Mouse (Mus musculus) liver (tissue): Measurements from ENCODE around the gene Pcdh15.

Experiments used
- DNase-seq: peaks from one replicate; pipeline ENCODE4 v3.0.0-alpha.2; 2020; ENCODE audit warnings: mixed read lengths

The Pcdh15 gene

DNA sequence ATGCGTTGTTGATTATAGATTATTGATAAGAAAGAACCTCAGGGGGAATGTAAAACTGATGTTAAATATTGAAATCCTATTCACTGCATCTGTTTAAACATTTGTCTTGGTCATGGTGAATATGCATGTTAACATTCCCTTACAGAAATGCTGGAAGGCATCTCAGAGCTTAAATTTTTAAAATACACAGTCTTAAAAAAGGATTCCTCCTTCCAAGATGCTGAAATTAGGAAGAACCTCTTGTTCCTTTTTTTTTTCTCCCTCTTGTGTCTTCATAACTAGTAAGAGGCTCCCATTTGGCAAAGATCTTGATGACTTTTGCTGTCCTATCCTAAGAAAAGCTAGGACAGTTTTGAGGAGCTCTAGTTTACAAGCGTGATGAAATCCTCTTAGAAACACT lies 284.9 kb downstream of the Pcdh15 start:
- no peak for DNase-seq

DNA sequence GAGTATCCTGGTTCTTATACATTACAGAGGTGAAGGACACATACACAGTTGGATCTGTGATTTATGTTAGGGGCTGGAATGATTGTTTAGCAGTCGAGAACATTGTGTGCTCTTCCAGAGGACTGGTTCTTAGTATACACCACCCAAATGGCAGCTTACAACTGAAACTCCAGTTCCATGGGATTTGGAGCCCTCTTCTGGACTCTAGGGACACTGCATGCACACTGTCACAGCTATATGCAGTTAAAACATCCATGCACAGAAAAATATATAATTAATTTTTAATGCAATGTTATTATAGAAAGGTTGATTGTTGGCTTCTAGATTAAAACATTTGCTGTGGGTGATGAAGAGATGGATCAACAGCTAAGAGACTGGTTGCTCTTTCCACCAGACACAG lies 301.3 kb downstream of the Pcdh15 start:
- DNase-seq, result no peak

DNA sequence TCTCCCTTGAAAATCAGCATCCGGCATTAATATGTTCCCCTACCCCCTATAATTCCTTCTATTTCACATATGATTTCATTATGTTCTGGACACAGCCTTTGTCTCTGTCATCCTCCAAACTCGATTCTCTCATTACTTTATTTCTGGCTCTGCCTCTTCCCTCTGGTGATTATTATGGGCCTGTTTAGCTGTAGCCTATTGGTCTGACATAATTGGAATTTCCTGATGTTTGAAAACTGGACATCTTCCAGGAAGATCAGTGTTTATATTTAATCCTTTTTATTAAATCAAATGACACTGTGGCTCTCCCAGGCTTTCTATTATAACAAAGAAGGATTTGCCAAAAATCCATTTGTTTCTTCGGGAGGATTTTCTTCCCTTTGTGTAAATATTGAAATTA lies 326.3 kb downstream of the Pcdh15 start:
- DNase-seq, result no peak

DNA sequence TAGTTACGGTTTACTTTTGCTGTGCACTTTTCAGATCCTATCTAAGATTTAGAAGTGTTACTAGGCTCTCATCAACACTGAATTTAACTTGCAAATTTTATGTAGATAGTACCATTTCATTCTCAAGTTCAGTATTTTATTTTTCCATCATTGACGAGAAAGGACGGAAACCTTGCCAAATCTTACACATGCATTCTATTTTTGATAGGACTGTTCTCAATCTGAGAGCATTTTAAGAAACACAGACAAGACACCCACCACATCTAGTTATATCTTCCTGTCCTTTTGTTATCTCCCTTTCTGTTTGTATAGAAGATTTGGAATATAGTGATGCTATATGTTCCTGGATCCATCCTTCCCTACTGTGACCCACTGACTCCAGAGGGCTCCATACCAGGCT lies 332.2 kb downstream of the Pcdh15 start:
- DNase-seq, result no peak

DNA sequence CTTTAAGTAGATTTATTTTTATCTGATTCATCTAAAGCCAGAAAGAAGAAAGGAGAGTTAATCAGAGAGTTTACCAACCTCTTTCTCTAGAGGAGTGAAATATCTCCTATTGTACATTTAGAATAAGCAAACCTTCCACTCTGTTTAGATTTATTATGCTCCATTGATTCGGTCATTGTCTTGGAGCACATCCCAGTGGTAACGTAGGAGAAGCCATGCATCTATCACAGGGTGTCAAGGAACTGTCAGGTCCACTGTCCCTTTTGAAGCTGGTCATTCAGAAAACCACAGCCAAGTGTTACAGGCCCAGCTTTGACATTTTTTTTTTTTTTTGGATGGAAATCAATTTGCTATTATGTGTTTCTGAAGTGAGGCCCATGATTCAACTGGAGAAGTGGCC lies 384.9 kb downstream of the Pcdh15 start:
- DNase-seq, result no peak

DNA sequence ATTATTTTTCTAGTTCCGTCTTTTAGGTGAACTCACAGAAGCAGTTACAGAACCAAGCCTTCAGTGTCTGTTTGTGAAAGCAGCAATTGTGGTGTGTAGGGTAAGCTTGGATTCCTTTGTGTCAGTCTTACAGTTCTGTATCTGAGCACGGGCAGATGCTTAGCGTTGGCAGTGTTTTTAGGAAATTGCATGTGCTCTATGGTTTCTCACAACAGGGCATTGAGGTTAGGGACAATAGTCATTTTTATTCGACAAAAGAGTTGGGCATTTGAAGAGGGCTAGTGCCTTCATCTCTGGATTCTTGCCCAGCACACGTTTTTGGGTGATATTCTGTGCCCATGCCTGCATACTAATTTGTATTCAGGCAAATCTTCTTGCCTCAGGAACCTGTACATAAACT lies 392.5 kb downstream of the Pcdh15 start:
- DNase-seq, result no peak

DNA sequence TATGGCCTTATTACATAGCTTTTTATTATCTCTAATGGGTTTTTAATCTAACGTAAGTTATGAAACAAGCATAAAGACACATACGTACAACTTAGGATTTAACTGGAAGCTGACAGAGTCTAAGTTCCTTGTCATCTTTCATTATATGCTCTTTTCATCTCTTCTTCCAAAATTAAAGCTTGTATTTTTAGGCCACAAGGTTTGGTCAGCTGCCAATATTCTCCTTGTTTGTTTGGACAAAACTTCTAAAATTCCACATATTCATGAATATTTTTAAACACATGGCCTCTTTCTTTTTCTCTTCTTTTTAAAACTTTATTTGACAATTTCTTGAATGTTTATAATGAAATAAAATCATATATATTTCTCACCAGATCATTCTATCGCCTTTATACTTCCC lies 415.7 kb downstream of the Pcdh15 start:
- no peak for DNase-seq

DNA sequence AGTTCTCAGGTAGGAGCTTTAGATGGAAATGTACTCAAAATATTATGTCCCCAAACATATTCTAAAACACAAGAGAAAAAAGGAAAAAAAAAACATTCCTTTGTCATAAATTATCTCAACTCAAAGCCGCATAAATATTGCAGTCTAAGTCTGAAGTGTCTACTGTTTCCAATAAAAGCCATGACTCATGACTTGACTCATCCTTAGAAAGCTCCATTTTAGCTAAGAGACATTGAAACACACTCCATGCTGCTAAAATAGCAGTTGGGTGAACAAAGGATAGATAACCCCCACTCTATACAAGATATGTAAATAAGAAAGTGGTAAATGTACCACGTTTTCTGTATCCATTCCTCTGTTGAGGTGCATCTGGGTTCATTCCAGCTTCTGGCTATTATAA lies 416.6 kb downstream of the Pcdh15 start:
- no peak for DNase-seq

DNA sequence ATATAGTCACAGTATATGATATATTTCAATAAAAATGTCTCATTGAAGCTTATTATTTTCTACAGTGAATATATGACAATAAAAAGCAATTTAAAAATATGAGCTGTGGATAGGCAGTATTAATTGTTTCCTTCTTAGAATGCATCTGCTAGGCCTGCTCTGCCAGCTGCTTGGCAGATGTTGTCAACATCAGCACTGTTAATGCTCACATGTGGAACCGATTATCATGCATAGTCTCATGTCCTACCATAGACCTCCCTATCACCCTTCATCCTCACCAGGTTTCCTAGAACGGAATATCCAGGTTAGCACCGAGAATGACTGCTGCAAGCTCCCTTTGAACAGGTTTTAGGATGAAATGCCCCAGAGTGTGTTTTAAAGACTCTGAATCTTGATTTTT lies 420.3 kb downstream of the Pcdh15 start:
- no peak for DNase-seq

DNA sequence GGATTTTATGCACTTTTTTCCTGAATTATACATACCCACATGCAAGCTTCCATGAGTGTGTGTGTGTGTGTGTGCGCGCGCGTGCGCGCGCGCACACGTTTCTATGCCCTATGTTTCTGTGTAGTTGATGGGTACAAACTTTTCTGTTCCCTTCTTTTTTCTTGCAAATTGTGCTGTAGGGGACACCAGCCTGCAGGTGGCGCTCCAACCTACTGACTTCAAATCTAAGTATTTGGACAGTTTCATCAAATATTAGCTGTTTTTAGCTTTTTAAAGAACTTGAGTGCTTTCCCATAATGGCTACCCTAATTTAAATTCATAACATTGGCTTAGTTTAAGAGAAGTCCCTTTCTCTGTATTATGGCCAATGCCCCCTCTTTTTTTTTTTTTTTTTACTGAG lies 453.7 kb downstream of the Pcdh15 start:
- no peak for DNase-seq

DNA sequence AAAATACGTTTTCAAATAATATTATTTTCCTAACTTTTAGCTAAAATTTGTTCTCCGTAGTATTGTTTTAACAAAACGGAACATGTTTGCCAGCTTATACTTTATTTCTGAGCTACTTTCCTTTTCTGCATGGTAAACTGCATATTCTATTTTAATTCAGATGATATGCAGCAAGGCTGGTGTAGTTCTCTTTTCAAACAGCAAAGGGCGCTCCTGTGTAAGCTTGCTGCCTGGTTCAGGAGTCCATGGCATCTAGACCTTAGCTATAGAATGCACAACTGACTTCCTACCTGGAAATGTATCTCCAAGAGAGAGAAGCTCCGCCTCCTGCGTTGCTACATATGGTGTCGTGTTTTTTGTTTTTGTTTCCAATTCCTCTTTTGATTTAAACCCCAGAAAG lies 465.1 kb downstream of the Pcdh15 start:
- no peak for DNase-seq

DNA sequence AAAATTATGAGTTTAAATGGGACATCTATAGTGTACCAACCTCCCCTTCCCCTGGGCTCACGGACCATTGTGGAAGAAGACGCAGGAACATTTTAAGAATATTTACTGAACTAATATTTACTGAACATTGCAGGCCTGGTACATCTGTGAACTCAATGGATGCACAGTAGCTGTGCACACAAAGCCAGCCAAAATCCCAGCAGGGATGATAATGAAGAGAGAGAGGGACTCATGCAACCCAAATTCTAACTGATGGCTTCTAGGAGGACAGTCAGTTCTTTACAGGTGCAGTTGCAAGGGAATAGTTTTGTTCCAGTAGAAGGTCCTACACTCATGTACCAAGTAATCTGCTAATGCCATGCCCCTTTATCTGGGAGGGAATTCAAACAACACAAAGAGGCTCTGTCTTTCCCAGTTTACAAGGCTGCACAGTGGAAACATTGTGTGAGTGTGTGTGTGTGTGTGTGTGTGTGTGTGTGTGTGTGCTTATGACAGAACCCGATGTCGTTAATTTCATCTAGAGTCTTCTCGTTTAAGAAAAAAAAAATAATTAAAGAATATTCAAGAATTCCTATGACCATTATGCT lies 475.7 kb downstream of the Pcdh15 start:
- DNase-seq, result no peak

DNA sequence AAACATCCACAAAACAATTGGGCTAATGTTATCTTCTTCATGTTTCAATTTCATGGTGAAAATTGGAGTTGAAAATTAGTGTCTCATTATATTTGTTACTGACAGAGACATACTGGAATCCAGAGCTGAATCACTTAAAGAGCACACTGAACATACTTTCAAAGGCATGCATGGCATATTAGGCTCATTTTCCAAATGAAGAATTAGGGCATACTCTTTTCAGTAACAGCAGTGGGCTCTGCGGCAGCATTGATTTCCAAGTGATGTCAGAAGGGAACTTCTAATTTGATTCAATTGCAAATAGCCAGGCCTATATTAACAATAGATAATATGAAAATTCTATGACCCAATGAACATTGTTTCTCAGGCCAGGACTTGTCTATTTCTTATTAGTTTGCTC lies 568.4 kb downstream of the Pcdh15 start:
- no peak for DNase-seq

DNA sequence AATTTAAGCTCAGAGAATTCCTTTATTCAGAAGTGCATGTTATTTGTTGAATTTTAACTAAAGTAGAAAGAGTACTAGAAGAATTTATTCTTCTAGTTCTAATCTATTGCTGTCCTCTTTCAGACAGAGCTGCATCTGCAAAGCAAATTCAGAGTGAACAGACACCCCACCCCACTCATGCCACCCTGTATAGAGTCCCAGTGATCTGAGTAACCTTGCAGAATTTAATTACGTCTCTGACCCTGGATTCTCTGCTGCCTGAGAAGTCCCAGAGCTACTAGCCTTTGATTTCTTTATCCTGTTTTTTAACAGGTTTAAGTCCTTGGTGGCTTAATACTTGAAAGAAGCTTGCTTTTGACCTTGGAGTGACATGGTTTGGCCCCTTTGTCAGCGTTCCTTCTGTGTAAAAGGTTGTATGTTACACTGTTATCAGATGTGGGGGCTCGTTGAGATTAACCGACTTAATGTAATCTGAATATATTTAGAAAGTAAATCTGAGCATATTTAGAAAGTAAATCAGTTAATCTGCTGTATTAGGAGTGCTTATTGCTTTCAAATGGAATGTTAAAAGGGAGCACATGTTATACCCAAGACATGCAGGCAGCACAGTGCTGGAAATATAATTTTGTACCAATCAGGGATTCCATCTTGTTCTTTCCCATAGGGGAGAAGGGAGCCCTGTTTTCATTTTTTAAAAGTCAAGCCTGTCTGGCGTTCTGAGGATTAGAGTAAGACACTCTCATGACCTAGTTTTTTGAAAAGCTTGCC lies 601.6 kb downstream of the Pcdh15 start:
- DNase-seq, result no peak

DNA sequence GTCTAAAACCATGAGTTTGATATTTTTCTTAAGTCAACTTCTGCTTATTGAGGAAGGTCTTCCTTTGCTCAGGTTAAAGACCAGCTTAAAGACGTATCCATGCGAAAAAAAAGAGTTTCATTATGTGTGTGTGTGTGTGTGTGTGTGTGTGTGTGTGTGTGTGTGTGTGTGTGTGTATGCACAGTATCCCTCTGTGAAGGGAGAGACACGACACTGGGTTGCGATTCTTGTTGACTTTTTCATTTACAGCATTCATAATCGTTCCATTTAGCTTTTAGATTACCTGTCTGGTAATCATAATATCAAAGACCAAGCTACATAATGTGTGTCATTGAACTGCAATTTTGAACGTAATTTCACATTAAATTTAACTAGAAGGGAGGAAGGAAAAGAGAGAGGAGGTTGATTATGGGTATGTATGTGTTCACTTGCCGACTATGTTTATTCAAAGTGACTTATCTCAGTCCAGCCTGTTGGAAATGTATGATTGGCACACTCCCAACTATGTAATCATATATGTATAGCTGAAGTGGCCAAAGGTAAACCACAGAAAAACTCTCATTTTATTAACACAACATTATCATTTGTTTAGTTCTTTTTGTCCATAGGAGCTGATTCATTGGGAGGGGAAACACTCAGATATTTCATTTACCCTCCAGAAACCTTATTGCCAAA lies 626.6 kb downstream of the Pcdh15 start:
- no peak for DNase-seq

DNA sequence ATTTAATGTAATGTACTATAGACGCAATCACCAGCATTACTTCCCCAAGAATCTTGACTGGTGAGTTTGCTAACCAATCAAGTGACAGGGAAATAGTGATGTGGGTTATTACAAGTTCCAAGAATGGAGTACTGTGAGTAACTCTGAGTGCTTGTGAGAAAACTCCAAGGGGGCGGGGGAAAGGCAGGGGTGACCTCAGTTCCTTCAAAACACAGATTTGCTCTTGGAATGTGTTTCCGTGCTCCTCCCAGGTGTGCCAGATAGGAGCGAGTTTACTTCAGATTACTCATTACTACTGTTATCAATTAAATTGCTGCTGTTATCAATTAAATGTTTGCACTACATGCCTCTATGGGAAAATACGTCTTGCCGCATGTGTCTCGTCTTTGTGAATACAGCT lies 634.1 kb downstream of the Pcdh15 start:
- no peak for DNase-seq

DNA sequence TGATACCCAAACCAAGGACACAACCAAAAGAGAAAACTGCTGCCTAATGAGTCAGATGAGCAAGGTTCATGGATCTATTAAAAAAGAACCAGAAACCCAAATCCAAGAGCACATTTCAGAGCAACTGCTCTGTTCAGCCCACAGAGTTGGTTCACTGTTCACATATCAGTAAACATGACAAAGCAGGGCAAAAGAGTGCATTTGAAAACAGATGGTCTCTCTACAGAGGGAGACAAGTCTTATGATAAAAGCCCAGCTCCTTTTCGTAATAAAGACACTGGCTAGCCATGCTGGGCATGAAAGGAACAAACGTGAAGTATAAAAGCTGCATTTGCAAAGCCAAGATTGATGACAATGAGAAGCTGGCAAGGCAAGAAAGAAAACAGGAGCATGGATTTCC lies 649.9 kb downstream of the Pcdh15 start:
- no peak for DNase-seq

DNA sequence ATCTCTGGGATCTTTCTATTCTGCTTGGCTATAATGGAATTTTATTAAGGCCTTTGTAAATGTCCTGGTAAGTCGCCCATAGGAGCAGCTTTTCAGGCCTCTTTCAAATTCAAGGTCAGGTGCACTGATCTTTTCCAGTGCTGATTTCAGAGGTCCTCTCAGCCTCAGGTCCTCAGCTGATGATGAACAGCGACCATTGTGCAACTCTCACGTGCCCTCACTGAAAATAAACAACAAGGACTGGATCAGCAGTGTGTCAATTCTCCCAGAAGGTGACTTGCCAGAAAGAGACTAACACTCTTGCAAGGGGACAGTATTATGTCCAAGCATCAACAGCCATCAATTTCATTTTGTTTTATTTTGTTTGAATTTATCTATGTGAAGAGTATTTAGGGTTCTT lies 654.7 kb downstream of the Pcdh15 start:
- no peak for DNase-seq

DNA sequence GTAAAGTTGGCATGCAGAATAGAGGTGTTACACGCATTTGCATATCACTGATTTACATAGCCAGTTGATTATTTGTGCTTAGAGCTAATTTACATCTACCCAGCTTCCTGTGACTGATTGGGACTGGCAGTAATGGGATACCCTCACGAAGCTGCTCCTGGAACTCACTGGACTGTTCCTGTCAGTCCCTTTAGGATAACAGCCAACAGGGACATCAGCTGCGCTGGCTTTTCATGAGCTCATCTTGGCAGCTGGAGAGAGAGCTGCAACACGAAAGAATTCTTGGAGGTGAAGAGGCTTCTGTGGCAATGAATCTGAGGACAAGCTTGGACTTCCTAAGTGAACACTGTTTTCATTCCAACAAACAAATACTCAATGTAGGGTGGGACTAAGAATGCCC lies 683.8 kb downstream of the Pcdh15 start:
- no peak for DNase-seq

DNA sequence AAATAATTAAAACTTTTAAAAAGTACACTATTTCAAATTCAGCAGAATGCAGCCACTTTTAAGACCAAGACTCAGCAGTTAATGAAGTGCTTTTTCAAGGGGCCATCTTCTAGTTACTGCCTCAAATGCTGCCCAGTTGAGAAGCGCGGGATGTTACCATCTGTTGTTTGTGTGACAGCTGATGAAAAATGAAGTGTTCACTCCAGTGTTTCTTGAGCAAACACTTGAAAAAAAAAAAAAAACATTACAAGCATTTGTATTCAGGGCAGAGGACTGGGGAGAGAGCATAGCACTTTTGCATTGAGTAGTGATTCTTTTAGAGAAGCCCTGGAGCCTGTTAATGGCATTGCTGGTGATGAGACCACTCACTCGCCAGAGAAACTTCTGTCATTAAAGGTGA lies 689.0 kb downstream of the Pcdh15 start:
- no peak for DNase-seq

DNA sequence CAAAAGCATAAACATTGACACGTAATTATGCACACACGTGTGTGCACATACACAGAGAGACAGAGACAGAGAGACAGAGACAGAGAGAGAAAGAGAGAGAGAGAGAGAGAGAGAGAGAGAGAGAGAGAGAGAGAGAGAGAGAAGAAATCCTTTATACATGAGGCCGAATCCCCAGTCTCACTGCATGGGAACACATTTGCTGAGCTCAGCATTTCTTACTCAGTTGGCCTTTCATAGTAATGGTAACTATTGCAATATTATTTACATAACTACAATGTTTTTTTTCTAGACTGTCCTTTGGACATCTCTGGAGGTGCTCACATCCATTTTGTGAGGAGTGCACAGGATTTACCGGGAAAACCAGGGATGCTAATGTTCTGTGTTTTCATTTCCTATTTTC lies 705.9 kb downstream of the Pcdh15 start:
- DNase-seq, result no peak

DNA sequence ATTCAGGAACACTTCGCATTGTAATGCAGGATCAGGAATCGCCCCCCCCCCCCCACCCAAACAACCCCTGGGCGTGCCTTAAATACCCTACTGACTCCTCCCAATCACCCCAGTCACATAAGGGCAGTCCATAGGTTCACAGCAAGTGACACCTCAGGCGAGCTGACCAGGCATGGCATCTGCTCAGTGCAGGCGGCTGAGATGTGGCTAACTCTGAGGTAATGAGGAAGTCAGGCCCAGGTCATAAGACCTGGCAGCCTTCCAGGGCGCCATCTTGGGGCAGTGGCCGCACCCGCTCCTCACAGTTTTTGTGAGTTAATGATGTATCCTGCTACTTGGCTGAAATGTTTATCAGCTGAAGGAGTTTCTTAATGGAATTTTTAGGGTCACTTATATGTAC lies 713.2 kb downstream of the Pcdh15 start:
- no peak for DNase-seq

DNA sequence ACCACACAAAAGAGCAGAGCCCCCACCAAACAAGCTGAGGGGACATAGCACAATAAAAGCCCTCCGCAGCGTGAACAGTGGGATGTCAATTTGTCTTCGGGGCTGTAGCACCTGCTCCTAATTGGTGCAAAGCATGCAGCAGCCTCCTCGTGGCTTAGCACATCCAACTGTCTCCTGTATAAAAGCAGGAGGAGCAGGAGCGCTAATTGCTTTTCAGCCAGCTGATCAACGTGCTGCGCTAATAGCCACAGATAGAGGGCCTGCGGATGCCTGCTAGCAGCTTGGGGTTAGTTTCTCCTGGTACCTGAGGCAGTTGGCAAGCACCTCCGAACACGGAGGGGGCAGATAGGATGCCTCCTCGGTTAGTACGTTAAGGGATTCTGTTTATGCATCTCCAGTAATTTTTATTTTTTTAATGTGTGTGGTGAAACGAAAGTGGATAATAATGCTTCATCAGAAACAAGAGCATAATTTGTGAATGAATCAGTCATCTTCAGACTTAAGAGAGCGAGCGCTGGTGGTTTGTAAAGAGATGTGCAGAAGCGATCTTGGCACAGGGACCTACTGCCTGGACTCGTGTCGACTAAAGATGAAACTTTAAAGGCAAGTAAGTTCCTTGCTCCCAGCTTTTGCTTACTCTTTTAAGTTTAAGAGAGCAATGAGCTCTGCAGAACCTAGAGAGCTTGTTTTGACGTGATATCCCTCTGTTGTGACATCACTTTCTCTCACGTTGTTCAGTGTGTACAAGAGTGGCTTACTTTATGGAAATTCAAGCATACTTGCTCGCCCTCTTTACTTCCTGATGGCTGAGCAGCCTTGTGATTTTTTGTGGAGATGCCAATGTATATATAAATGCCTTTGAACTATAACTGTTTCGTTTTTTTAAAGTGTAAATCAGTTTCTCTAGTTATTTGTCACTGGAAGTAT lies 722.8 kb downstream of the Pcdh15 start:
- no peak for DNase-seq
